In the genomic region with DNA sequence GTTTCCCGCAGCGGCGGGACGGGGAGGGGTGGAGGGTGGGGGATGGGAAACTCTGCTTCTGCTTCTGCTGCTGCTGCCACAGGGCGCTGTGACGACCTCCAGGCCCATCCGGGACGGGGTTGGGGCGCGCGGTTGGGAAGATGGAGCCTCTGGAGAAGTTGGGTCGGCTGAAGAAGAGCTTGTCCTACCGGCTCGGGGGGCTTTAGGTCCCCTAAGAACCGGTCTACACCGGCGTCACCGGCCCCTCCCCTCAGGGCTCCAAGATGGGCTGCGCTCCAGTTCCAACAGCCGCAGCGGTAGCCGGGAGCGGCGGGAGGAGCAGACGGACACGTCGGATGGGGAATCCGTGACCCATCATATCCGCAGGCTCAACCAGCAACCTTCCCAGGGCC, we compare ENCODE assay signal across 8 mouse cellular contexts. TPM values are rescaled to one million over a fixed set of nuclear protein-coding genes. Genes with fewer than 3 reads are reported as not detected.
DNase-seq lines count a peak whose midpoint lies in the region; ATAC-seq lines count a peak whose summit lies in the region.

No protein-coding gene starts in this region.

- WGBS in hindbrain, embryonic 12.5 days = under 1% methylated on average over 26 of the region's 29 CpGs

- peaks cover 37% of the 10 kb centered on the region for H3K36me3 ChIP-seq in hindbrain, embryonic 12.5 days

- peak; percentile 44 for ATAC-seq in hindbrain, embryonic 12.5 days (ENCODE audit: low FRiP score)

- peak overlapping the region; percentile 88 for H3K9ac ChIP-seq in hindbrain, embryonic 12.5 days

- H3K27me3 ChIP-seq in hindbrain, embryonic 12.5 days = no peaks in the 10 kb centered on the region

- H3K9me3 ChIP-seq in hindbrain, embryonic 12.5 days (replicated peaks) = no peaks in the 10 kb centered on the region

- H3K4me2 ChIP-seq in hindbrain, embryonic 12.5 days (replicated peaks) = peak overlapping the region; percentile 83

- H3K27ac ChIP-seq in hindbrain, embryonic 12.5 days = peak overlapping the region; percentile 94

- peak overlapping the region; percentile 91 for H3K4me3 ChIP-seq in hindbrain, embryonic 12.5 days

- H3K4me1 ChIP-seq in hindbrain, embryonic 12.5 days = peaks cover 18% of the 10 kb centered on the region

- DNase-seq in adipocyte (ENCODE audit: low spot score) = peak; percentile 68
- DNase-seq in cerebellum, adult 9-11 months = peak; percentile 83
- DNase-seq in frontal cortex, postnatal 36 days (ENCODE audit: low spot score in 2 of 2) = peak; percentile 50 to 58
- DNase-seq in layer of hippocampus, postnatal 36 days = peak; percentile 49 to 52
- DNase-seq in lung, postnatal 14 days = peak; percentile 49
- peak; percentile 54 for DNase-seq in right cerebral cortex, postnatal 25 days
- DNase-seq in thymus, postnatal 25 days = no peak

RNA-seq across cellular contexts. Expression of gene Prr3, which starts 0.3 kb away (rescaled TPM):
- polyA plus RNA-seq in hindbrain, embryonic 12.5 days (2016; fragmentation: Nextera tagmentation; extraction: Ambion mirVana) = 53.4 and 61.0 TPM in 2 replicates
- total RNA-seq in layer of hippocampus, postnatal 36 days (2021) = 10 to 100 TPM; 47.7 to 53.8 TPM

RNA-seq across cellular contexts. Expression of gene Gnl1, which starts 0.7 kb away (rescaled TPM):
- polyA plus RNA-seq in hindbrain, embryonic 12.5 days (2016; fragmentation: Nextera tagmentation; extraction: Ambion mirVana) = 54.9 and 57.7 TPM in 2 replicates
- 100 to 1,000 TPM; 139 to 143 TPM for total RNA-seq in layer of hippocampus, postnatal 36 days (2021)

RNA-seq across cellular contexts. Expression of gene Abcf1, which starts 10.8 kb away (rescaled TPM):
- polyA plus RNA-seq in hindbrain, embryonic 12.5 days (2016; fragmentation: Nextera tagmentation; extraction: Ambion mirVana) = 109 and 119 TPM in 2 replicates
- total RNA-seq in layer of hippocampus, postnatal 36 days (2021) = 10 to 100 TPM; 70.0 to 71.3 TPM

RNA-seq across cellular contexts. Expression of gene H2-T24, which starts 40.0 kb away (rescaled TPM):
- polyA plus RNA-seq in hindbrain, embryonic 12.5 days (2016; fragmentation: Nextera tagmentation; extraction: Ambion mirVana) = 5.5 and 5.6 TPM in 2 replicates
- total RNA-seq in layer of hippocampus, postnatal 36 days (2021) = 1 to 10 TPM; 2.5 to 2.8 TPM

RNA-seq across cellular contexts. Expression of gene H2-T23, which starts 52.3 kb away (rescaled TPM):
- 4.5 and 5.1 TPM in 2 replicates for polyA plus RNA-seq in hindbrain, embryonic 12.5 days (2016; fragmentation: Nextera tagmentation; extraction: Ambion mirVana)
- 1 to 10 TPM; 4.7 to 5.0 TPM for total RNA-seq in layer of hippocampus, postnatal 36 days (2021)
